8 mouse cellular contexts compared by ENCODE assay signal in genomic region chr2:118533969-118534368, GRCm38 (mm10). TPM values are rescaled to one million over a fixed set of nuclear protein-coding genes. Genes with fewer than 3 reads are reported as not detected.
A peak's percentile ranks its signal among the peaks of the same experiment; 100 is the strongest.
DNase-seq lines count a peak whose midpoint lies in the region; ATAC-seq lines count a peak whose summit lies in the region.

No protein-coding gene starts in this region.

- no peak overlapping the region for H3K4me3 ChIP-seq in neural tube, embryonic 11.5 days (ENCODE audit: low read depth, low read length)
- H3K4me3 ChIP-seq in hindbrain, embryonic 10.5 days: peak overlapping the region; percentile 16
- H3K4me3 ChIP-seq in limb, embryonic 15.5 days: no peak overlapping the region

- no peaks in the 10 kb centered on the region for H3K27me3 ChIP-seq in neural tube, embryonic 11.5 days (ENCODE audit: control insufficient read depth, insufficient read depth, low read length)
- no peaks in the 10 kb centered on the region for H3K27me3 ChIP-seq in hindbrain, embryonic 10.5 days (ENCODE audit: insufficient read depth, poor library complexity, severe bottlenecking)
- no peaks in the 10 kb centered on the region for H3K27me3 ChIP-seq in limb, embryonic 15.5 days
- H3K27me3 ChIP-seq in splenic B cell, adult 2 months (ENCODE audit: control insufficient read depth, insufficient read depth, low read length, poor library complexity, severe bottlenecking): no peaks in the 10 kb centered on the region

- H3K9ac ChIP-seq in neural tube, embryonic 11.5 days (ENCODE audit: low read length): no peak overlapping the region
- no peak overlapping the region for H3K9ac ChIP-seq in limb, embryonic 15.5 days

- H3K27ac ChIP-seq in neural tube, embryonic 11.5 days (ENCODE audit: low read depth, low read length): peak overlapping the region; percentile 86
- H3K27ac ChIP-seq in hindbrain, embryonic 10.5 days: peak overlapping the region; percentile 93
- H3K27ac ChIP-seq in limb, embryonic 15.5 days: peak overlapping the region; percentile 80

- H3K4me1 ChIP-seq in neural tube, embryonic 11.5 days (ENCODE audit: control insufficient read depth, insufficient read depth, low read length): peaks cover 53% of the 10 kb centered on the region
- H3K4me1 ChIP-seq in hindbrain, embryonic 10.5 days (replicated peaks): peaks cover 69% of the 10 kb centered on the region
- peaks cover 67% of the 10 kb centered on the region for H3K4me1 ChIP-seq in limb, embryonic 15.5 days

- no peak for ATAC-seq in neural tube, embryonic 11.5 days (ENCODE audit: insufficient read depth, low FRiP score, low TSS enrichment)
- no peak for ATAC-seq in limb, embryonic 15.5 days (ENCODE audit: insufficient number of reproducible peaks, low FRiP score, low TSS enrichment, low read depth)

- H3K9me3 ChIP-seq in neural tube, embryonic 11.5 days (ENCODE audit: control insufficient read depth, low read length): no peaks in the 10 kb centered on the region
- H3K9me3 ChIP-seq in hindbrain, embryonic 10.5 days: no peaks in the 10 kb centered on the region
- no peaks in the 10 kb centered on the region for H3K9me3 ChIP-seq in limb, embryonic 15.5 days

- WGBS in neural tube, embryonic 11.5 days: 63% methylated on average over 6 of the region's 6 CpGs
- WGBS in hindbrain, embryonic 10.5 days: 62% methylated on average over 6 of the region's 6 CpGs
- 44% methylated on average over 6 of the region's 6 CpGs for WGBS in limb, embryonic 15.5 days

- no peak overlapping the region for H3K4me2 ChIP-seq in neural tube, embryonic 11.5 days (ENCODE audit: low read depth)
- no peak overlapping the region for H3K4me2 ChIP-seq in limb, embryonic 15.5 days

- H3K36me3 ChIP-seq in neural tube, embryonic 11.5 days (ENCODE audit: control insufficient read depth, insufficient read depth, low read length): no peaks in the 10 kb centered on the region
- peaks cover 48% of the 10 kb centered on the region for H3K36me3 ChIP-seq in hindbrain, embryonic 10.5 days
- H3K36me3 ChIP-seq in limb, embryonic 15.5 days: peaks cover 13% of the 10 kb centered on the region
- peaks cover 6% of the 10 kb centered on the region for H3K36me3 ChIP-seq in splenic B cell, adult 2 months (ENCODE audit: control insufficient read depth, insufficient read depth, low read length, poor library complexity, severe bottlenecking)

- DNase-seq in neural tube, embryonic 11.5 days (ENCODE audit: low spot score): no peak
- DNase-seq in neural tube, embryonic 10.5 days (ENCODE audit: extremely low spot score, low spot score): no peak
- no peak for DNase-seq in hindbrain, embryonic 10.5 days (ENCODE audit: low spot score)
- peak; percentile 57 for DNase-seq in splenic B cell, adult 2 months (ENCODE audit: low read depth, low spot score)
- no peak for DNase-seq in cerebellum, adult 9-10 months
- no peak for DNase-seq in c-Kit-positive CD71-positive TER-119-positive erythroid progenitor cells, embryonic 14.5 days (ENCODE audit: low spot score)
- DNase-seq in layer of hippocampus, adult 11-12 months (ENCODE audit: low spot score): no peak

RNA-seq across cellular contexts. Expression of gene Bmf, which starts 15.5 kb away (rescaled TPM):
- polyA plus RNA-seq in neural tube, embryonic 11.5 days (2014; fragmentation: Nextera tagmentation; extraction: Ambion mirVana): 5.9 and 8.3 TPM in 2 replicates
- polyA plus RNA-seq in hindbrain, embryonic 10.5 days (2016; fragmentation: Nextera tagmentation; extraction: Ambion mirVana): 4.8 and 4.9 TPM in 2 replicates
- 3.8 and 5.9 TPM in 2 replicates for polyA plus RNA-seq in limb, embryonic 15.5 days (2015; fragmentation: Nextera tagmentation; extraction: Ambion mirVana)

RNA-seq across cellular contexts. Expression of gene Srp14, which starts 54.5 kb away (rescaled TPM):
- polyA plus RNA-seq in neural tube, embryonic 11.5 days (2014; fragmentation: Nextera tagmentation; extraction: Ambion mirVana): 281 and 284 TPM in 2 replicates
- 281 and 316 TPM in 2 replicates for polyA plus RNA-seq in hindbrain, embryonic 10.5 days (2016; fragmentation: Nextera tagmentation; extraction: Ambion mirVana)
- 235 and 240 TPM in 2 replicates for polyA plus RNA-seq in limb, embryonic 15.5 days (2015; fragmentation: Nextera tagmentation; extraction: Ambion mirVana)
